Mouse (Mus musculus): ENCODE measurements around the gene Klhl4. TPM values are rescaled to one million over a fixed set of nuclear protein-coding genes. Genes with fewer than 3 reads are reported as not detected.

Klhl4 gene
- 52.5 and 54.8 TPM in 2 replicates for polyA plus RNA-seq (2016; fragmentation: Nextera tagmentation; extraction: Ambion mirVana)

DNA sequence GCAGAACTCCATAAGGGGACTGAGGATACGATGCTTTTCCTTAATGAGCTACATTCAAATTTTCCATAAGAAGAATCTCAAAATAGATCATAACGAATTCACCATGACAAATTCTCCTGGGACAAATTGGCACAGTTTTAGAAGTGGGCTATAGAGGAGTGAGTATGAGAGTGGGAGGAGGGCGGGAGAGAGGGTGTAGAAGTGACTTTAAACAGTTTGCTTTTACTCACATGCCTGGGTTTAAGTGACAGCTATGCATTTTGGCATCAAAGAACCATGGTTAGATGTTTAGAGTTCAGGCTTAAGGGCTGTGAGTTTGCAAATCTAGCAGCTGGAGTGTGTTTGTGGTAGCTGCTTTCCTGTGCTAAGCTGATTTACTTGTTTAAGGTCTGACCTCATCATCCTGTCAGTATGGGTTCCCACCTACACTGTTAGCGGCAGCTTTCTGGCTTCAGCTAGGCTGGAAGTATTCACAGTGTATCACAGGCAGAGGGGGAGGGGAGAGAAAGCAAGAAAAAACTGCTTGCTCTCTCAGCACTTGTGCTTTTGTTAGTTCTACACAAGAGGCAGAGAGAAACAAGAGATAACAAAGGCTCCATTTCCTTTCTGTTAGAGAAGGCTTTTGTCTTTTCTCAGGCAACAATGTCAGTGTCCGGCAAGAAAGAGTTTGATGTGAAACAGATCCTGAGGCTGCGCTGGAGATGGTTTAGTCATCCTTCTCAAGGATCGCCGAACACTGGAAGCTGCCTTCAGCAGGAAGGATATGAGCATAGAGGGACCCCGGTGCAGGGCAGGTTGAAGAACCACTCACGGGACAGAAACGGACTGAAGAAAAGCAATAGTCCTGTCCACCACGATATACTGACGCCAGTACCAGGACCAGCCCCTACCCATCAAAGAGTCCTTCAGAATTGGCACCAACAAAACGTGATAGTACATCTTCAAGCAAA lies at the start of gene Klhl4:
Gene Klhl4 (plus strand): TSS at position 552 of the 950 bp plus-strand sequence.
- H3K27me3 ChIP-seq (replicated peaks): no peaks in the 10 kb centered on the region
- peak; percentile 92 for ATAC-seq (ENCODE audit: insufficient number of reproducible peaks, low FRiP score)
- no peaks in the 10 kb centered on the region for H3K36me3 ChIP-seq
- 32% methylated on average over 14 of the region's 14 CpGs for WGBS
- peak within 1 kb of the TSS; percentile 42 for H3K4me3 ChIP-seq
- no peaks in the 10 kb centered on the region for H3K9me3 ChIP-seq (replicated peaks)
- peak within 1 kb of the TSS; percentile 71 for H3K27ac ChIP-seq (ENCODE audit: poor library complexity, severe bottlenecking)
- no peaks in the 10 kb centered on the region for H3K4me1 ChIP-seq (replicated peaks)
- H3K4me2 ChIP-seq: peak within 1 kb of the TSS; percentile 58
- no peak within 1 kb of the TSS for H3K9ac ChIP-seq

DNA sequence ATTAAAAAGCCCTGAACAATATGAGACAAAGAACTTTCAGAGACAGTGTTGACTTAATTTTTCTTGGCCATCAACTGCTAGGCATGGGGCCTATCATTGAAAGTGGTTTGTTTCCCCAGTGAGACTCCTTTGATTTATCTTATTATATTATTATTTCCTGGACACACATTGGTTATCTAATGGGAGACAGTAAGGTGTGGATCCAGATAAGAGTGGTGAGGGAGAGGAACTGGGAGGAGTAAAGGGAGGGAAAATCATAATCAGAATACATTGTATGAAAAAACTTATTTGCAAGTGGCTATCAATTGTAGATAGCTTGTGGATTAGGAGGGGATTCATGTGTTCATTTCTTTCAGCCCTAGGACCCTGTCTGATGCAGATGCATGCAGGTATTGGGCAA lies 10.0 kb downstream of the Klhl4 start:
- Histone ChIP-seq H3K9ac (no peak overlapping the region), H3K4me3 (no peak overlapping the region), H3K36me3 (no peaks in the 10 kb centered on the region), H3K4me1 (replicated peaks) (no peaks in the 10 kb centered on the region), H3K27me3 (replicated peaks) (no peaks in the 10 kb centered on the region), H3K4me2 (no peak overlapping the region), H3K9me3 (replicated peaks) (no peaks in the 10 kb centered on the region), H3K27ac (ENCODE audit: poor library complexity, severe bottlenecking) (no peak overlapping the region)
- ATAC-seq (ENCODE audit: insufficient number of reproducible peaks, low FRiP score): no peak

DNA sequence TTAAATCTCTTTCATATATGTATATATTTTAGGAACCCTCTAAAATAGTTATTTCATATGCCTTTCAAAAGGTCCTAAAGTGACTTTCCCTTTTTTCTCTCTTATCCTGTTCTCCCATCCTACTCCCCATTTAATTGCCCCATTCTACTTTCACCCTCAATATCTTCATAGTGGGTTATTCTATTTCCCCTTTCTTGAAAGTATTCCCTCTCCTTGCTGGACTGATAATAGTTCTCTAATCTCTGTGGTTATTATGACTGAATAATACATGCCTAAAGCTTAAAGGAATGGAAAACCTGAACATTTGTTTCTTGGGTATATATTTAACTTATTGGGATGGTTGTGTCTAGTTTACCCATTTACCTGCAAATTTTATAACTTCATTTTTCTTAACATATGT lies 12.6 kb downstream of the Klhl4 start:
- Histone ChIP-seq H3K36me3 (no peaks in the 10 kb centered on the region), H3K9me3 (replicated peaks) (no peaks in the 10 kb centered on the region), H3K4me3 (no peak overlapping the region), H3K4me1 (replicated peaks) (no peaks in the 10 kb centered on the region), H3K27me3 (replicated peaks) (no peaks in the 10 kb centered on the region), H3K9ac (no peak overlapping the region), H3K4me2 (no peak overlapping the region), H3K27ac (ENCODE audit: poor library complexity, severe bottlenecking) (no peak overlapping the region)
- ATAC-seq (ENCODE audit: insufficient number of reproducible peaks, low FRiP score): no peak

DNA sequence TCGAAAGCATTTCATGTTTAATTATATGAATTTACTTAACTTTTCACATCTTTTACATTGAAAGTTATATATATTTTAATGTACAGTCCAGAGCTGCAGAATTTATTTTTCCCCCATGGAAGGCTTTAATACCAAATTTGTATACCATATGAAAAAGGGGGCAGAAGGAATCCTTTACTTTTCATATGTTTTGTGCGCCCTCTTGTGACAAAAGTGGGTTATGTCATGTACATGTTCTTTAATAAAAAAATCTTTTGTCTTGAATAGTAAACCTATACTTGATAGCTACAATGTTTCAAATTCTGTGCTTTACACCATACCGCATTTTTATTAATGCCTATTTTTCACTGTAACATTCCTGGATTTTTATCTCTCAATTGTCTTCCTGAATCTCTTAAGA lies 84.0 kb downstream of the Klhl4 start:
- no peak for ATAC-seq (ENCODE audit: insufficient number of reproducible peaks, low FRiP score)

DNA sequence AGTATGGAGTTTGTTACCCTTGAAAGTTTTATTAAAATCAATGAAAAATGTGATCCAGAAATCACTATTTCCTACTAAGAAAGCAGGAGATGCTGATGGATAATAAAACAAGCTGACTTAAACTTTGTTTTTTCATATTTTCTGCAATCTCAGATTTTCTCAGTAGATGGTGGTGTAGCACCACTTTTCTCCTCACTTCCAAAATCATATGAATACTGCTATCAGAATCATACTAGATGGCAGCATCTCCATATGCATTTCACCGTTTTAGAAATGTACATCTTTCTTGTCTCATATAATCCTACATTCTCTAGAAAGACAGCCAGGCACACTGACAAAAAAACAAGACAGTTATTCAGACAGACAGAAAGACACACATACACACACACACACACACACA lies 108.2 kb downstream of the Klhl4 start:
- no peak overlapping the region for H3K4me3 ChIP-seq
- H3K9me3 ChIP-seq (replicated peaks): no peaks in the 10 kb centered on the region
- H3K36me3 ChIP-seq: no peaks in the 10 kb centered on the region
- ATAC-seq (ENCODE audit: insufficient number of reproducible peaks, low FRiP score): no peak
- no peaks in the 10 kb centered on the region for H3K4me1 ChIP-seq (replicated peaks)
- H3K27ac ChIP-seq (ENCODE audit: poor library complexity, severe bottlenecking): no peak overlapping the region
- no peak overlapping the region for H3K9ac ChIP-seq
- WGBS: 52% methylated on average over 1 of the region's 1 CpGs
- H3K4me2 ChIP-seq: no peak overlapping the region
- H3K27me3 ChIP-seq (replicated peaks): no peaks in the 10 kb centered on the region

More for the DNA sequence above, 84.0 kb downstream of the Klhl4 start:
- H3K4me2 ChIP-seq: no peak overlapping the region
- no peak overlapping the region for H3K4me3 ChIP-seq
- H3K9ac ChIP-seq: no peak overlapping the region
- H3K36me3 ChIP-seq: no peaks in the 10 kb centered on the region
- H3K9me3 ChIP-seq (replicated peaks): no peaks in the 10 kb centered on the region
- H3K27ac ChIP-seq (ENCODE audit: poor library complexity, severe bottlenecking): no peak overlapping the region
- WGBS: 36% methylated on average over 3 of the region's 3 CpGs
- H3K4me1 ChIP-seq (replicated peaks): no peaks in the 10 kb centered on the region
- no peaks in the 10 kb centered on the region for H3K27me3 ChIP-seq (replicated peaks)
